Mouse (Mus musculus) small intestine, adult 10 weeks (tissue): Measurements from ENCODE around the gene Bbip1. TPM values are rescaled to one million over a fixed set of nuclear protein-coding genes. Genes with fewer than 3 reads are reported as not detected.

ENCODE experiments used
- polyA plus RNA-seq: library from polyadenylated mRNA; stranded (reverse); fragments of 350-450 nt; fragmentation: Illumina TruSeq; extraction: RNeasy Lipid Tissue Mini Kit (QIAGEN cat#74804); gene quantifications from one replicate; pipeline ENCODE4 v1.2.3, GENCODE M21; 2014; ENCODE audit warnings: low replicate concordance

Bbip1 gene
- 106 TPM for polyA plus RNA-seq

DNA sequence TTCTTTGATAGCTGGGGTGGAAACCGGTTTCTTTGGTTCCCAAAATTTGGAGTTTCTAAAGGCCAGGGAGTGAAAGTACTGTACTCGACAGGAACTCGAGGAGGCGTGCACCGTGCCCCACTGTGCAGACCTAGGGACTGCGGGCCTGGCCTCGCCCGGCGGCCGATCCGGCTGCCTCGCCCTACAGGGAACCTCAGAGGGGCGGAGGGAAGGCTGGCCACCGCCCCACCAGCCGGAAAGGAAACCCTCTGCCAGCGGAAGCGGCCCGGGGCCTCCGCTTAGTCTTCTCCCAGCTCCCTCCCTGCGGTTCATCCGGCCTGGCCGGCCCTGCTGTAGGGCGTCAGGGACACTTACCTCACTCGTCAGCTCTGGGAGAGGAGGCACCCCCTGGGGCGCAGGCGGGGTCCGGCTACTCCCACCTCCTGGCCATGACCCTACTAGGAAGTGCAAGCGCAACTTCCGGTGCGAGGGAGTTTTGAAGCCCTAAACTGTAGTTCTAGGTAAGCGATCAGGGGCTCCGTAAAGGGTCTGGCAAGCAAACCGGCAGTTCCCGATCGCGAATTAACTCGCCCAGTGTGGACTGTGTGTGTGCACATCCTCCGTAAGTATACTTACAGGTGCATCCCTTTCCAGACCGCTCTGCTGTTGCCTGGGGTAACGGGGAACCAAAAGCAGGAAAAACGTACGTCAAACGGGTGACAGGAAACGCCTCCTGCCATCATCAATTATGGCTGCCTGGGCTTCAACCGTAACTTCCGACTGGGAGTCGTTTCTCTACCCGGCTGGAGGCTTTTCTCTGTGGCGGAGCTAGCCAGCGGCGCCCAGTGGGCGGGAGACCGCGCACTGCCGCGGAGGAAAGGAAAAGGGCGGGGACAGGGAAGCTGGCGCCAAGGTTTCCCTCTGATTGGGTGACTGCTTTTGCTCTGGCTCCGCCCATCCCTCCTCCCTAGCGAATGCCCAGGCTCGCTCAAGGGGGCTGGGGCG lies at the start of gene Bbip1, which contains the start of gene Shoc2:
Gene Bbip1 (minus strand): TSS at position 826 of the 984 bp plus-strand sequence.
Gene Shoc2 (plus strand): TSS at position 505 of the 984 bp plus-strand sequence.

GRCm38 (mm10) chr19:53892061-53892460 lies 52.4 kb downstream of the Bbip1 start, which contains the start of gene Pdcd4:
Pdcd4 (plus strand) TSS chr19:53892231.

Other genes starting within 250 kb of the Bbip1 start
- 157 TPM for gene Pdcd4, start 52.4 kb downstream of the Bbip1 start, polyA plus RNA-seq
- 132 TPM for gene Shoc2, start 321 bp downstream of the Bbip1 start, polyA plus RNA-seq
- gene Adra2a, start 99.5 kb upstream of the Bbip1 start, polyA plus RNA-seq, result 1.3 TPM